Mouse (Mus musculus) forebrain, postnatal 0 days (tissue): ENCODE results near the gene Zc3h4. TPM values are rescaled to one million over a fixed set of nuclear protein-coding genes. Genes with fewer than 3 reads are reported as not detected.

ENCODE experiments used
- ATAC-seq: fragments of 200-750 bp; cut with Nextera tagmentation; 2 replicates; pipeline ENCODE4 v1.8.0; 2017; ENCODE audit warnings: mild to moderate bottlenecking, moderate library complexity
- DNase-seq: peaks from one replicate; pipeline ENCODE4 v3.0.0-alpha.2; 2015
- H3K27ac ChIP-seq: fragments of 300-500 bp; sonication (generic); 2 replicates; pipeline ENCODE4 v1.5.1; 2014; ENCODE audit warnings: low read depth, mild to moderate bottlenecking, antibody characterized with exemption, low read length, moderate library complexity, mixed read lengths
- H3K27me3 ChIP-seq: fragments of 300-500 bp; sonication (generic); 2 replicates; pipeline ENCODE4 v1.6.1; 2014; ENCODE audit warnings: mild to moderate bottlenecking, low read length, mixed read lengths; ENCODE audit not compliant: insufficient read depth
- H3K36me3 ChIP-seq: fragments of 300-500 bp; sonication (generic); 2 replicates; pipeline ENCODE4 v1.6.1; 2014; ENCODE audit warnings: mild to moderate bottlenecking, moderate library complexity; ENCODE audit not compliant: insufficient read depth
- H3K4me1 ChIP-seq: fragments of 300-500 bp; sonication (generic); 2 replicates; pipeline ENCODE4 v1.6.1; 2014; ENCODE audit warnings: antibody characterized with exemption; ENCODE audit not compliant: insufficient read depth
- H3K4me2 ChIP-seq: fragments of 300-500 bp; sonication (generic); 2 replicates; pipeline ENCODE4 v1.6.1; 2014; ENCODE audit warnings: low read depth, mild to moderate bottlenecking, moderate library complexity
- H3K4me3 ChIP-seq: fragments of 300-500 bp; sonication (generic); 2 replicates; pipeline ENCODE4 v1.5.1; 2014; ENCODE audit warnings: low read depth, low read length, mixed read lengths
- H3K9ac ChIP-seq: fragments of 300-500 bp; sonication (generic); 2 replicates; pipeline ENCODE4 v1.6.1; 2014; ENCODE audit warnings: mild to moderate bottlenecking
- H3K9me3 ChIP-seq: fragments of 300-500 bp; sonication (generic); 2 replicates; pipeline ENCODE4 v1.6.1; 2016; ENCODE audit warnings: low read length
- CTCF ChIP-seq: sonication (generic); IDR thresholded peaks from 2 replicates; pipeline ENCODE4 v1.5.1; 2016; ENCODE audit warnings: antibody characterized with exemption, control low read depth, low read depth
- WGBS: fragments of 180-500 bp; shearing (Covaris S2); extraction: QIAGEN DNeasy Blood & Tissue Kit; methylation state at CpG from one replicate; pipeline ENCODE4 v1.1.7; 2014; 5-methylcytosine and 5-hydroxymethylcytosine counted together
- polyA plus RNA-seq: library from polyadenylated mRNA; unstranded; fragments of >200 nt; fragmentation: Nextera tagmentation; extraction: Ambion mirVana; gene quantifications from 2 replicates; pipeline ENCODE4 v1.2.1, GENCODE M21; 2015
- total RNA-seq: library from RNA; depleted of rRNA; stranded (reverse); fragments of >200 nt; gene quantifications from 2 replicates; pipeline ENCODE4 v1.2.3, GENCODE M21; 2014

Zc3h4 gene
- total and polyA plus RNA-seq, 2 experiments from 2014 or later, result 11.0 to 57.5 TPM

GRCm38 (mm10) chr7:16471549-16471948 lies 70.8 kb downstream of the Zc3h4 start:
- no peak overlapping the region for H3K9ac ChIP-seq
- TF ChIP-seq CTCF, result peak; percentile 43; the same call in 1 of the 2 replicates
- no peak overlapping the region for H3K27ac ChIP-seq
- ATAC-seq (peak; percentile 32; the same call in 1 of the 2 replicates), DNase-seq (peak; percentile 33)
- no peak overlapping the region for H3K4me2 ChIP-seq
- no peak overlapping the region for H3K4me3 ChIP-seq
- no peaks in the 10 kb centered on the region for H3K36me3 ChIP-seq
- WGBS, result 36% methylated on average over 9 of the region's 9 CpGs
- no peaks in the 10 kb centered on the region for H3K9me3 ChIP-seq
- H3K4me1 ChIP-seq, result peaks cover 7% of the 10 kb centered on the region; the same call in 1 of the 2 replicates
- peaks cover 50% of the 10 kb centered on the region for H3K27me3 ChIP-seq

GRCm38 (mm10) chr7:16472116-16472709 lies 71.5 kb downstream of the Zc3h4 start:
- no peaks in the 10 kb centered on the region for H3K9me3 ChIP-seq
- no peaks in the 10 kb centered on the region for H3K36me3 ChIP-seq
- no peak overlapping the region for H3K4me2 ChIP-seq
- peaks cover 56% of the 10 kb centered on the region for H3K27me3 ChIP-seq
- 5% methylated on average over 17 of the region's 17 CpGs for WGBS
- DNase-seq (peak; percentile 47), ATAC-seq (peak; percentile 24; the same call in 1 of the 2 replicates)
- H3K4me3 ChIP-seq, result no peak overlapping the region
- H3K4me1 ChIP-seq, result peaks cover 7% of the 10 kb centered on the region; the same call in 1 of the 2 replicates
- no peak for TF ChIP-seq CTCF
- H3K9ac ChIP-seq, result no peak overlapping the region
- no peak overlapping the region for H3K27ac ChIP-seq

GRCm38 (mm10) chr7:16473847-16474246 lies 73.1 kb downstream of the Zc3h4 start:
- Histone ChIP-seq H3K4me1 (peaks cover 4% of the 10 kb centered on the region; the same call in 1 of the 2 replicates), H3K4me3 (no peak overlapping the region), H3K36me3 (no peaks in the 10 kb centered on the region), H3K9me3 (no peaks in the 10 kb centered on the region), H3K27ac (no peak overlapping the region), H3K4me2 (no peak overlapping the region), H3K9ac (no peak overlapping the region), H3K27me3 (peaks cover 61% of the 10 kb centered on the region)
- ATAC-seq (no peak), DNase-seq (no peak)
- no peak for TF ChIP-seq CTCF
- WGBS, result 55% methylated on average over 8 of the region's 8 CpGs

GRCm38 (mm10) chr7:16474445-16474844 lies 73.7 kb downstream of the Zc3h4 start:
- no peak overlapping the region for H3K27ac ChIP-seq

DNA sequence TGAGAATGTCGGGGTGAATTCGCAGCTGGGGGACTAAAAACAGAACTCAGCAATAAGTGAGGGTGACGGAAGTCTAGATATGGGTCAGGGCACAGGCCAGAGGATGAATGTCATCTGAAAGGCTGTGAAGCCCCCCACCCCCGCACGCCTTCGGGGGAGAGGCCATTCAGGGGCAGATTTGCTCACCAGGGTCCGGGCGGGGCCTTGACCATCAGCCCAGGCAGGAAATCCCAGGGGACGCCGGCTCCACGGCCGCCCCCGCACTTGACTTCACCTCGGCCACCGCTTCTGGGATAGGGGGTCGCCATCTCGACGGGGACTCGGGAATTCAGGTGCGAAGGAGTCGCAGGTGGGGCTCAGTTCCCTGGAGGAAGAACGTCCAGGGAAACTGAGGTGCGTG lies 74.6 kb downstream of the Zc3h4 start:
- no peak for TF ChIP-seq CTCF
- WGBS, result 6% methylated on average over 23 of the region's 23 CpGs
- no peak overlapping the region for H3K27ac ChIP-seq
- H3K4me3 ChIP-seq, result peak overlapping the region; percentile 32
- DNase-seq (no peak), ATAC-seq (no peak)
- H3K36me3 ChIP-seq, result no peaks in the 10 kb centered on the region
- H3K4me1 ChIP-seq, result peaks cover 4% of the 10 kb centered on the region; the same call in 1 of the 2 replicates
- peaks cover 56% of the 10 kb centered on the region for H3K27me3 ChIP-seq
- H3K9me3 ChIP-seq, result no peaks in the 10 kb centered on the region
- H3K9ac ChIP-seq, result 0 out of 2 replicates have a peak overlapping the region, but pooled peaks have one; percentile 37
- H3K4me2 ChIP-seq, result peak overlapping the region; percentile 53

More at GRCm38 (mm10) chr7:16474445-16474844, 73.7 kb downstream of the Zc3h4 start:
- ATAC-seq, result no peak
- Histone ChIP-seq H3K9me3 (no peaks in the 10 kb centered on the region), H3K4me3 (no peak overlapping the region), H3K27me3 (peaks cover 59% of the 10 kb centered on the region), H3K4me1 (peaks cover 4% of the 10 kb centered on the region; the same call in 1 of the 2 replicates), H3K36me3 (no peaks in the 10 kb centered on the region), H3K4me2 (peak overlapping the region; percentile 21; the same call in 1 of the 2 replicates), H3K9ac (no peak overlapping the region)
- TF ChIP-seq CTCF, result no peak
- no peak for DNase-seq
- 4% methylated on average over 33 of the region's 33 CpGs for WGBS

- Histone ChIP-seq H3K4me2 (peak overlapping the region; percentile 53), H3K4me1 (peaks cover 4% of the 10 kb centered on the region; the same call in 1 of the 2 replicates), H3K4me3 (peak overlapping the region; percentile 32), H3K27me3 (peaks cover 53% of the 10 kb centered on the region), H3K36me3 (no peaks in the 10 kb centered on the region), H3K27ac (no peak overlapping the region), H3K9ac (peak overlapping the region; percentile 37), H3K9me3 (no peaks in the 10 kb centered on the region)
- WGBS, result under 1% methylated on average over 58 of the region's 59 CpGs
- ATAC-seq (peak; percentile 67), DNase-seq (no peak)
- no peak for TF ChIP-seq CTCF
These were observed 75.3 kb downstream of the Zc3h4 start for GRCm38 (mm10) chr7:16475764-16476599.
